Mouse (Mus musculus): ENCODE results near the gene Plk3.

Gene Plk3

DNA sequence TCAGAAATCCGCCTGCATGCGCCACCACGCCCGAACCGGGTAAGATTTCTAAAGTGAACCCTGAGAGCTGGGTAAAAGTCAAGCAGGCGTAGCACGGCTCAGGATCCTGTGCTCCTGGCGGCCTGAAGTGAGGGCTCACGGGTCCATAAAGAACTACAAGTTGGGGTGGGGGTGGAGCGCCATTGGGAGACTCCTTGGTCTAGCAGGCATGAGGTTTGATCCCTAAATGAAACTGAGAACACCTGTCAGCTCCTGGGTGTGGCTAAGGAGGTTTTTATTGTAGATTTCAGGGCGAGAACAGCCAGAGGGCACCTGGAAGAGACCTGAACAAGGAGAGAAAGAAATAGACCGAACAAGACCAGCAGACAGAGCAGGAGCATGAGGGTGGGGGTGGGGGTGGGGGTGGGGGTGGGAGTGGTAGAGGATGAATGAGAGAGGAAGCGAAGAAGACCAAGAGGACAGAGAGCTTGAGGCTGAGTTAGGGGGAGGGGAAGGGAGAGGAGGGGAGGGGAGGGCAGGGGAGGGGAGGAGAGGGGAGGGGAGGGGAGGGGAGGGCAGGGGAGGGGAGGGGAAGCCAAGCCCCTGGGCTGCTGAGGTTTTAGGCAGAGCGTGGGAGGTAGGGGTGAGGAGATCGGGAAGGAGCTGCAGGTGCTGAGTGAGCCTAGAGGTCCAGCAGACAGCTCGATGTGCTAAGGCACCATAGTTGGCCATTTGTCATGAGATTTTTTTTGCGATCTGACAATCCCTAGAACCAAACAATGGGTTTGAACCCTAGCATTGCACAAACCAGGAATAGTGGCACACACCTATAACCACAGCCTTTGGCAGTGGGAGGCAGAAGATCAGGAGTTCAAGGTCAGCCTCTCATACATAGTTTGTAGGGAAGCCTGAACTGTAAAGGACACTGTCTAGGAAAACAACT is 4.8 kb upstream of the Plk3 start:
- DNase-seq (ENCODE audit: low read depth, low spot score) = no peak

DNA sequence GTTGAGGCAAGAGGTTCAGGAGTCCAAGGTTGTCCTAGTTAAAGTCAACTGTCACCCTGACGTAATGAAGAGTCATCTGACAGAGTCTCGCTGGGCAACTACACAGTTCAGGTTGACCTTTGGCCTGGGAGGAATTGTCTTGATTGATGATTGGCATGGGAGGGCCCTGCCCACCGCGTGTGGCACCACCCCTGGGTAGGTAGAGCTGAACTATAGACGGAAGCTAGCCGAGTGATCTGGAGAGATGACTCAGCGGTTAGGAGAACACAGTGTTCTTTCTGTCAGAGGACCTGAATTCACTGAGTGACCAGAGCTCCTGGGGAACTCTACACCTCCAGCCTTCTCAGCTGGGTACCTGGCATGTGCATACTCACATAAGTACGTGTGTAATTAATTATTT is 2.3 kb upstream of the Plk3 start:
- DNase-seq (ENCODE audit: low read depth, low spot score) = no peak

DNA sequence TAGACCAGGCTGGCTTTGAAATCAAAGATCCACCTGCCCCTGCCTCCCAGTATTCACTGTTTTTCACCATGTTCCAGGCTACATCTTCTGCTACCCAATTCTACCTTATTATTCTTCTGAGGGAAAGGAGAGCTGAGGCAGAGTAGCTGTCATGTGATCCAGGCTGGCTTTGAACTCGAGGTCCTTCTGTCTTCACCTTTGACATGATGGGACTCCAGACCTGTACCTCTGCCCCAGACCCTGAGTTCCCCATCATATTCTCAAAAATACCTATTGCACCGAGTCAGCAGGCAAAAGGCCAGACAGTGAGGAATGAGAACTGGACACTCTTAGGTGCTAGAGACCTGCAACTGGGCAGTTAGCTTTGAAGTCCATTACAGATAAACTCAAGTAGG is 835 bp upstream of the Plk3 start:
- no peak for DNase-seq (ENCODE audit: low read depth, low spot score)

DNA sequence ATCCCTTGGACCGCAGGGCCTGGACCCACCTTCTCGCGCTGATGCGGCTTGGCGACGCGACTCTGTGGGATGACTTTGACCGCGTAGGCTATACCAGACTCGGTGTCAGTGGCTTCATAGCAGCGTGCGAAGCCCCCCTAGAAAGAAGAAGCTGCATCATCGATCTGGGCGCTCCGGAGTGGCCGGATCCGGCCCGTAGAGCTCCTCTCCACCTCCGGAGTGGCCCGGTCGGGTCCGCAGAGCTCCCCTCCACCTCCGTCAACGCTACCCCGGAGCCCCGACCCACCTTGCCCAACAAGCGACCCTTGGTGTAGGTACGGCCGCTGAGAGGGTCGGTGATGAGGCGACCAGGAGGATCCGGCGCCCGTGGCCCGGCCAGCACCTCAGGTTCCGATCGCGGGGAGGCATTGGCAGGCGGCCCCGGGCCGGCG is 382 bp downstream of the Plk3 start:
- DNase-seq (ENCODE audit: low read depth, low spot score) = no peak

DNA sequence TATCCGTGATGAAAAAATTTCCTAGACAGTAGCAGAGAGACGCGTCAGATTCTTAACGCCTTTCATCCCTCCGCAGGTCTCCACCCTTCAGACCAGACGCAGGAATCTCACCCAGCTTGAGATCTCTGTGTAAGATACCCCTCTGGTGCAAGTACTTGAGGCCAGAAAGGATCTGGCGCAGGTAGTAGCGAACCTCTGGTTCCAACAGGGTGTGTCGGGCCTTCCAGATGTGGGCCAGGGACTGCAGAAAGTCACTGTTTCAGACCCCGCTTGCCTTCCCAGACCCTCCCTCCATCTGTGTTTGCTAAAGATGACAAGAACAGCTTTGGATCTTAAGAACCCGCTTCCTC is 994 bp downstream of the Plk3 start:
- DNase-seq (ENCODE audit: low read depth, low spot score) = no peak

DNA sequence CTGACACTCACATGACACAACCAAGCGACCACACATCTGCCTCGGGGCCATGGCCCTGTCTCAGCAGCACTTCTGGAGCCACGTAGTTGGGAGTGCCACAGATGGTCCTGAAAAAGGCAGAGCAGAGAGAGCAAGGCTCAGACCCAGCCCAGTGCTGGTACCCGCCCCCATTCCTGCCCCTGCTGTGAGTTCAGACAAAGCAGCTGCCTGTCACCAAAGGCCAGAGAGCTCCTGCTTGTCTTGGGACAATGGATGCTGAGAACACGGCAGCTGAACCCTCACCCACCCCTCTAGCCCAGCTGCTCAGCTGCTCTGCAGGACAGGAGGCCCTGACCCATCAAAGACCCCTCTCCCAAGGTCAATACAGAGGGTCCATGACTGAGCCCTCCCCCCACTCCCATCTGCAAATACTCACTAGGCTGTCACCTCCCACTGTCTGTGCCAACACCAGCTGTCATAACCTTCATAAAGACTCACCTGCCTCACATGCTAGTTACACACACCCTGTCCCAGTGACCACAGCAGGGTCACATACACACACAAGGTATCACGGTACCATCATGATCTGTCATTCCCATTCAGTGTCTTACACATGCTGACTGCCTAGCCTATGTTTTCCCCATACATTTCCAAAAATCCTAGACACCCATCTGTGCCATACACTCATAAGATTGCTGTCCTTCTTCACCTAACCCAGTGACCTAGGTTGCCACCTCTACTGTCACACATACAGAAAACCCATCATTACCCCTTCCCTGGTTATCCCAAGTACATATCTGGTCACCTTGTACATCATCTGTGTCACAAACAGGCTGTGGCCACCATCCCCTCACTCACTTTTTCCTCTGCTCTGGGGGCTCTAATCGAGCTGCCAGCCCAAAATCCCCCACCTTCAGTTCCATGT is 1.6 kb downstream of the Plk3 start:
- no peak for DNase-seq (ENCODE audit: low read depth, low spot score)

DNA sequence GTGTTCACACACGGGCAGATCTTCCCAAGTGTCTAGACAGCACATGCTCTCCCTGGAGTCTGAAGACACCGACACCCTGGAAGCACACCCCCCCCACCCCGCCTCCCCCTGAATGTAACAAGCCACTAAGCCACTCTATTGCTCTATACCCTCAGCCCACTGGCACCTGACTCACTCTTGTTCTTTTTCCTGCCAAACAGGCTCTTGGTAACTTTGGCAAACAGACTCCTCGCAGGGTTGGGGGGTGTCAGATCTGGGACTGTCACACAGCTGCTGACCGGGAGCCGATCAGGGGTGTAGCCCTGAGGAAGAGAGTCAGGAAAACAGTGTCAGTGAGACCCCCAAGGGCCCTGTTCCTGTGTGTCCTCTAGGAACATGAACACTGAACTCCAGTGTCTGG is 2.6 kb downstream of the Plk3 start:
- no peak for DNase-seq (ENCODE audit: low read depth, low spot score)

DNA sequence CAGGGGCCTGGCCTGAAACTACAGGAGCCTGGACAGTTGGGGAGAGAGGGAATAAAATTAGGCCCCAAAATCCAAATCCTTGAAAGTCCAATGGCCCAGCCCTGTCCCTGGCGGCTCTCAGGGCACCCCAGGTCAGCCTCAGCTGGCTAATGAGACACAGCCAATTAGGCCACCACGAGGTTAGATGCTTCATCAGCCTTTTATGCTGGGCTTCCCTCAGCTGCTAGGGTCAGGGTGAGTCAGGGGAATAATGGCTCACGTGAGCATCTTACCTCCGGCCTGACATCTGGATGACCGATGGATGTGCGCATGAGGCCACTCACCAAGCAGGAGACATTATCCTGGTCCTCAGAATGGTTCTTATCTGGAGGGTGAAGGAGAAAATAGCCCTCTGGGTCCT is 3.0 kb downstream of the Plk3 start:
- DNase-seq (ENCODE audit: low read depth, low spot score) = no peak

DNA sequence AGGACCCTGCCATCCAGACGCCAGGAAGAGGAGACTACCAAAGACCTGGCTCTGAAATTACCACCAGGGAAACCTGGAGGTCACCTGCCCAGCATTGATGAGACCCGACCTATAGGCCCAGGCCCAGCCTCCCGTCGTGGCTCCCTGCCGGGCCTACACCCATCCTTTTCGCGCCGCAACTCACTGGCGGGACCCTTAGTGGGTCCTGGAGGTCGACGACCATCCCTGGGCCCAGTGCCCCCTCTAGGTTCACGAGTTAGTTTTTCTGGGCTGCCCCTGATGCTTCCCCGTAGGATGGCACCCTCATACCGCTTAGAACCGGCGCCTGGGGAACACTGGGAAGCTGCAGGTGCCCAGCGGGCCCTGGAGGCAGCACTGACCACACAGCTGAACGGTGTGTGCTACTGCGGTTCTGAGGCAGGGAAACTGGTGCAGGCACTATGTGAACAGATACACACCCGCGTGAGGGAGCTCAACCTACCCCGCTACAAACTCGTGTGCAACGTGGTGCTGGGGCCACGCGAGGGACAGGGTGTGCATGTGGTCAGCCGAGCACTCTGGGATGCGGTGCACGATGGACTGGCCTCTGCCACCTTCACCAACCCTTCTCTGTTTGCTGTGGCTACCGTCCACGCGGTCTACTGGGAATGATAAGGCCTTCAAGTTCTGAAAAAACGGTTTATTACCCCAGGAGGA is 5.6 kb downstream of the Plk3 start:
- no peak for DNase-seq (ENCODE audit: low read depth, low spot score)

DNA sequence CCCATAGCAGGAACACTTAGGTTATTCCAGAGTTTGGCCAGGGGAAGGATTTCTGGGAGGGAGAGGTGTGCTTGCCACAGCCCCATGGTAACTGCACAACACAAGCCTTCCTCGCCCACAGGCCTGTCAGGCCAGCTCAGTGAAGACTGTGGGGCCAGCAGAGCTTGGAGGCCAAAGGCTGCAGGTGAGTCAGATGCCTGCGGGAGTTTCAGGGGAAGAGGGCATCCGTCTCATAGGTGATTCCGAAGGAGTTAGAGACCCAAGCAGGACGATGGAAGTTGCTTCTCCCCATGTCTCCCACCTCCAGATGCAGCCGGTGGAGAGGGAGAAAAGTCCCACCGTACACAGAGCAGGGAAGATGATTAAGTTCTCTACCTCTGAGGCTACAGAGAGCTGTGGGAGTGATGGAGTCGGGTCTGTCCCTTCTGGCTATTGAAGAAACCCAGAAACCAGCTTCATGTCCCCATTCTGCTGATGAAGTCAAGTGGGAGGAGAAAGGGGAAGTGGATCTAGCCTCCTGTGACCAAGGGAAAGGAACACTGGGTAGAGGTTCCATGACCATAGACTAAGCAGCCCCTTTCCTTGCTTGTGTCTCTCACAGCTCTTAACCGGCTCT is 7.0 kb downstream of the Plk3 start, which contains the start of gene Tctex1d4:
Gene Tctex1d4, plus strand, starts transcription at position 120 of the 616 bp plus-strand sequence.
- DNase-seq (ENCODE audit: low read depth, low spot score) = no peak

DNA sequence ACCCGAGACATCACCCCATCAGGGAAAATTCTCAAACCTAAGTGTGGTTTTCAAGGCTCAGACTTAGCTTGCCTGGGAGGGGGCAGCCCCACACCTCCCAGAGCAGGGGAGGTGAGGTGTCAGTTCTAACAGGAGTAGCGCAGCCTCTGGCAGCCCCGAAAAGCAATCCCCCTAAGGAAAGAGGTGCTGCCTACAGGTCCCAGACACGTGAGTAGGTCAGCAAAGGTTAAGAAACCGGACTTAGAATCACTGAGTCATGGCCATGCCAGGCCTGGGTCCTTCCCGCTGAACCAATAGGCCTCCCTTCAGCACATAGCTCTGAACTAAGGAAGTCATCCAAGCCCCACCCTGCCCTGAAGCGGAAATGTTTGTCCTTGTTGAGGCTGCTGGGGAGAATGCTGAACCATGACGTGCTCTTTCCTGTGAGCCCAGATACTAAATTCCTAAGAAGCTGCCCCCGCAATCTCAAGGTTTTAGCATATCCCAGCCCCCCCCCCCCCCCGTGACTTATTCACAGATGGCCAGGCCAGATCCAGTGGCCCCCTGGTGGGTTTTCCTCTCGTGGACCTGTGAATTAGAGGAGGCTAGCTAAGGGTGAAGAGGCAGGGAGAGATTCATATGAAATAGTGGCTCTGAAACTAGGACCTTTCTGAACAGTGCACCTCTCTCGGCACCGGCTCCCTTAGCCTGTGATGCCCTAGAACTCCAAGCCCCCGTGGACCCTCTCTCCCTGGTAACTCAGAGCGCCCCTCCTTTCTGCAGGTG is 7.7 kb downstream of the Plk3 start:
- no peak for DNase-seq (ENCODE audit: low read depth, low spot score)

DNA sequence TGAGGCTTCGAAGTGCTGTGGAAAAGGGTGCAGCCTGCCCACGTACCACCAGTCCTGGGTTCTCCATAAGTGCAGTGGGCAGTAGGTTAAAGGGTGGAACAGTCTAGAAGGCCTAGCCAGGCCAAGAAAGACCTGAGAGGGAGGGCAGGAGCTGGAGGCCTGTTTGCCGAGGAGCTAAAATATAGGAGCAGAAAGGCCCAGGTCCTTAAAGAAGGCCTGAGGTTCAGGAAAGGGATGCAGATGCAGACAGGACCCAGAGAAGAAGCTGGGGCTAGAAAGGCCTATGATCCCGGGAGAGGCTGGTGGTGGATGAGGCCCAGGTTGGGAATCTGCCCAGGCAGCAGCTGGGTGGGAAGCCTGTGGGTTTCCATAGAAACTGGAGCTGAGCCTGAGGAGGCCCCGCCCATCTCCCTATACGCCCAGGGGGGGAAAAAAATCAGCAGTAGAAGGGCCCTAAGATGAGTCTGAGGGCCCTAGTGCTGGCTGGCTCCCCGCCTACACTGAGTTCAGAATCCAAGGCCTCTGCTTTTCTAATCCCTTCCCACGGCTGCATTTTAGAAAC is 8.3 kb downstream of the Plk3 start, which contains the start of gene Btbd19:
Gene Btbd19, minus strand, starts transcription at position 378 of the 562 bp plus-strand sequence.
- no peak for DNase-seq (ENCODE audit: low read depth, low spot score)

DNA sequence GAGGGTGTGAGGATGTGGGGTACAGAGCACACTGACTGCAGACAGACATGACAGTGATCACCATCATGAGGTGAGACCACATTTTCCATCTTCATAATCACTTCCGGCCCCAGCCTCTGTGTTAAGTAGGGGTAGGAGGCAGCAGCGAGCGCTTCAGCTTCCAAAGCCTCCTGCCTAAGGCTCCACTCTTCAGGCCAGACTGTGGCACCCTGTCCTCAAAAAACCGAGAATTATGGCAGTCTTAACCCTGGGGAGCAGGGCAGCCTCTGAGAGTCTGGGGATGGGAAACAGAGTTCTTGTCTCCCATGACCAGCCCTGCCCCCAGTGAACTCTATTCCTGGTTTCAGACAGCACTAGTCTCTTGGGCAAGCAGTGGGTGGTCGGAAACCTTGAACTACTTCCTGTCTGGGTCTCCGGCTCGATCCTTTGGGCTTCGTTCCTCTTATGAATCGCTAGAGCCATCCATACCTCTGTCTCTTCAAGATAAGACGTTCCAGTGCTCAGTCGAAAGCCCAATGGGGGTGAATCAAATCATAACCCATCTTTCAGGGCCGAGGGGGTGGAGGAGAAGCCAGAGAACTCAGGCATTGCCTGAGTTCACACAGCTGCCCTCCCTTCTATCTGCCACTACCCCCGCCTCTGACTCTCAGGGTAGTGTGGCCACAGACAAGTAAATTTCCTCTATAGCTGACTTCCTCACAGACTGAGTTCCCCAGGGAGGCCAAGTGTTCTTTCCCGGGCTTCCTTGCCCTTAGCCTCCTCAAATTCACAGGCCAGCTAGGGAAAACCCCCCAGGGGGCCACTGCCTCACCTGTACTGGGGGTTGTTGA is 9.0 kb downstream of the Plk3 start:
- DNase-seq (ENCODE audit: low read depth, low spot score) = no peak

DNA sequence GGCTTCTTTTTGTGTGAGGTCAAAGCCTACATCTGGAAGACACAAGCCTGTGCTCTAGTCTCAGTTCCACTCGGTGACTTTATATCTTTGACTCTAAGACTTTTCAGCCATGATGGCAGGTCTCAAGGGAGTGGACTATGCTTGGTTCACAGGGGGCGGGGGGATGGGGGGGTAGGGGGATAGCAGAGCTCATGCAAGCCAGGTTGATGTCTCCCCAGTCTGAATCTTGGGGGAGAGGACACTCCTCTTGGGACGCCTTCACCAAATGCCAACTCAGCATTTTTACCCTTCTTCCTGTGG is 9.6 kb downstream of the Plk3 start:
- no peak for DNase-seq (ENCODE audit: low read depth, low spot score)

DNA sequence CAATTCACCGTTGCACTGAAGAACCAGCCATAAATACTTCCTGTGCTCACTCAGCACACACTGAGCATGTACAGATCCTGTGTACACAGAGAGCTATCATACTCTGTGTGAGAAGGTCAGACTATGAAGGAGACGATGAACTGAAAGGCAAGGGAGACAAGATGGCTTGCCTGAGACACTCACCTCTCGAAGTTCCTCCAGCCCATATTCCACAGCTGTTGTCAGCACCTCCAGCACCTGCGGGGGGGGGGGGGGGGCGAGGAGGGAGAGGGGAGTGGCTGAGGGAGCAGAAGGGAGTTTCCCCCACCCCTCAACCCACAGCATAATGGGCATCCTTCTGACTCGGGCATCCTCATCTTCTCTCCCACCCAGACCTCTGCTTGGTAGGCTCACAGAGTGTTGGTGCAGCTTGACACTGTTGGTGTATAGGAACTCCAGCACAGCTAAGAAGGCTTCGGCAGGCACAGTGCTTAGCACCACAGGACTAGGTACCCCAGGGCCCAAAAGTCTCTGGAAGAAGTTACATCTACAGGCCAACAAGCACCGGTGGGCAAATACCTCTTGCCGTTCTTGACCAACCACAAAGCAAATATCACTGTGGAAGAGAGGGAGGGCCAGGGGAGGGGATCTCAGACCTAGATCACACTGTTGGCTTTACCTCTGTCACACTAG is 10.1 kb downstream of the Plk3 start:
- no peak for DNase-seq (ENCODE audit: low read depth, low spot score)

DNA sequence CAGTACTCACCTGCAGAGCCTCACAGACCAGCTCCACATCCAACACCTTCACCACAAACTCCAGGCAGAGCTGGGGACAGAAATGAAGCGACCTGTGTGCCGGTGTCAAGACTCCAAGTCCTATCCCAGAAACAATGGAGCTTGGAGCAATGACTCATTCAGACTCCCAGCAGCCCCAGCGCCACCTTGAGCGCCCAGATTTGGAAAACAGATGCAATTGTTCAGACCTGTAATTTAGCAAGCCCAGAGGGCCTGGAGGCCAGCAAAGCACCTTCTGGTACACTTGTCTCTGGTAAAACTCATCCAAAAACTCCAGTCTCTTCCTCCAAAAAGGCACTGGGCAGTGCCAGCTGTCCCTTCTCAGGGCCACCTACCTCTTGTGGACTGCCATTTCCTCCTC is 11.6 kb downstream of the Plk3 start:
- DNase-seq (ENCODE audit: low read depth, low spot score) = no peak

DNA sequence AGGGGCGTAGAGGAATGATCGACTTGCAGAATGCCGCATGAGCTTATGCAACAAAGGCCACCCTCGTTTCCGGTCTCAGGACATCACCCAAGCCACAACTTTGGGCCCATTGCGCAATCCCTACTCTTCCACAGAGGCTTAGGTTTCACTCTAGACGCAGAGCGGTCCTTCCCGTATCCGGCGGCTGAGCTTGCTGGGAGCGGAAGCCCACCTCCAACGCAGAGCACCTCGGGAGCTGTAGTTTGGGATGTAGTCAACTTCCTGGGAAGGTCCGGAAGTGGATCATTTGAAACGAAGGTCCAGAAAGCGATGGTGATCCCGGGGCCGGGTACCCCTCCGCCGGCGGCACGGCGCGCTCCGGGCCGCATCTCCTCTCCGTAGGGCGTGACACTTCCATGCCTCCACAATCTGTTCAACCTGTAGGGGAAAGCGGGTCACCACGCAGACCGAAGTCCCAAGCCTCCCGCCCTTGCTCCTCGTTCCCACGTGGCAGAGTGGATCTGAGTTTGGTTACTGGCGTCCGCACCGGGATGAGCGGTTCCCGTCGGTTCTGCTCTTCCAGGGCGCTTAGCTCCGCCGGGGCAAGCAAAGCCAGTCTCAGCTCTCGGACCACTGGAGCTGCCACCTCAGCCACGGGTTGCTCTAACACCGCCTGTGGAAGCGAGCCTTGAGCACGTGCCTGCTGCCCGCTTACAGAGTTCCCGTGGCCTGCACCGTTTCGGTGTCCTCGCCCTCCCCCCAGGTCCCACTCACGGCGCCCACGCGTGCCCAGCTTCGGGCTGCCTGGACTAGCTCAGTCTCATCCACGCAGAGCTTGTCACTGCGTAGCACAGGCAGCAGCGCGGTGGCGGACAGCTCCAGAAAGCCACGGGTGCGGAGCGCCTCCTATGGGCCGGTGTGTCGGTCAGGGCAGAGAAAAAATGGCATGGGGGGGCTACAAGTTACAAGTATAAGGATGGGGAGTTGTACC is 13.0 kb downstream of the Plk3 start:
- DNase-seq (ENCODE audit: low read depth, low spot score) = peak; percentile 90

DNA sequence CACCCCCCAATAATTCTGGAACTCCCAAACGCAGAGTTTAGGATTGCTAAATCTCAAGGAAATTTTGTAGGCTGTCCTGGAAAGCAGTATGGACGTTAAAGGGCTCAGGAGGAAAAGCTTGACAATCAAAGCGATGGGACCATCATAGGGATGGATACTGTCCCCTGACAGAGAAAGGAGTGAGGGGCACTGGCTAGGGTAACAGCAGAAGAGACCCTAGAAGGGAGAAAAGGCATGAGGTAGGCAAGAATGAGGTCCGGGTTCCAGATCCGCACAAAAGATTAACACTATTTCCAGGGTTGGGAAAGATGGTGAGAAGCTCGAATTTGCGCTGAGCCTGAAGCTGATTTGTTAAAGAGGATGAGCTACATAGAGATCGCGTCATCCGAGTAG is 13.7 kb downstream of the Plk3 start:
- DNase-seq (ENCODE audit: low read depth, low spot score) = no peak

All from brain, embryonic 18.5 days (tissue).